Mouse (Mus musculus): Measurements from ENCODE around the gene Rnf186. TPM values are rescaled to one million over a fixed set of nuclear protein-coding genes. Genes with fewer than 3 reads are reported as not detected.

The Rnf186 gene
- polyA plus RNA-seq, 2 experiments = not detected

DNA sequence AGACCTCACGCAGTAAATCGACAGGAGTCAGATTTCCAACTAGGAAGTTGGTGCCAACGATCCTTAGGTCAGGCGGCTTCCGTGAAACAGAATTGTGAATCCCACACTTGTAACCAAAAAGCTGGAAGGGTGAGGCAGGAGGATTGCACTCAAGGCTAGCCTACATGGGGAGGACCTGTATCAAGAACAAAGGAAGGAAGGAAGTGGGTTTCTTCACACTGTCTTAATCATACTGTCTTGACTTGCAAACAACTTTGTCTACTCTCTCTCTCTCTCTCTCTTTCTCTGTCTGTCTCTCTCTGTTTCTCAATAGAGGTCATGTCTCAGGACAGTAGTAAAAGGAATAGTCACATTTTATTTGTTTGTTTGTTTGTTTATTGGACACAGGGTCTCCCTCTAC, 4.2 kb upstream of the Rnf186 start:
- 70% methylated on average over 5 of the region's 5 CpGs for WGBS
- H3K4me2 ChIP-seq (replicated peaks; ENCODE audit: low read depth, low read length, severe bottlenecking) = no peak overlapping the region
- no peaks in the 10 kb centered on the region for H3K4me1 ChIP-seq (ENCODE audit: control insufficient read depth, insufficient read depth, low read length)
- no peak overlapping the region for H3K4me3 ChIP-seq (replicated peaks; ENCODE audit: low read length)
- DNase-seq (ENCODE audit: low spot score) (no peak), ATAC-seq (ENCODE audit: low FRiP score, low read depth) (no peak)
- no peaks in the 10 kb centered on the region for H3K27me3 ChIP-seq (ENCODE audit: control insufficient read depth, insufficient read depth, low read length)
- H3K36me3 ChIP-seq (ENCODE audit: control insufficient read depth, insufficient read depth, low read length) = no peaks in the 10 kb centered on the region
- no peak overlapping the region for H3K27ac ChIP-seq (replicated peaks; ENCODE audit: low read depth, low read length)
- no peaks in the 10 kb centered on the region for H3K9me3 ChIP-seq (ENCODE audit: control insufficient read depth, low read length)
- TF ChIP-seq POLR2A (IDR thresholded peaks at IDR 0.05; ENCODE audit: borderline replicate concordance, extremely low read depth, insufficient read depth, insufficient read length) = no peak
- no peak overlapping the region for H3K9ac ChIP-seq (ENCODE audit: low read depth, low read length, severe bottlenecking)

DNA sequence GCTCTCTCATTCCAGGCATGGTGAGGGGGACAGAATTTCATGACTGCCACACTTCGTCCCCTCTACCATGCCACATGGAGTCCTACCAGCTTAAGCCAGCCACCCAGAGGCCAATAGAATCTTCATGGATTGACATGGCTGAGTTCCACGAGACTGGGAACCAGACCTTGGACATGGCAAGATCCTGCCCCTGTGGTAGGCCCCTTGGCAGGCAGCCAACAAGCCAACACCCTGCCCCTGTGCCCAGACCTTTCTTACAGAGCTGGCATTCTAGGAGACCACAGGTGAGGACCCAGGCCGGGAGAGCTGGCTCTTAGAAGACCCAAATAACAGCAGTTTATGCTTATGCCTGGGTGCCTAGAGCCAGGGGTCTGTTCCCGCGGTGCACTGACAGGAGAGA, 1.0 kb upstream of the Rnf186 start:
- Histone ChIP-seq H3K27me3 (ENCODE audit: control insufficient read depth, insufficient read depth, low read length) (no peaks in the 10 kb centered on the region), H3K4me3 (replicated peaks; ENCODE audit: low read length) (no peak overlapping the region), H3K27ac (replicated peaks; ENCODE audit: low read depth, low read length) (no peak overlapping the region), H3K4me2 (replicated peaks; ENCODE audit: low read depth, low read length, severe bottlenecking) (no peak overlapping the region), H3K4me1 (ENCODE audit: control insufficient read depth, insufficient read depth, low read length) (no peaks in the 10 kb centered on the region), H3K36me3 (ENCODE audit: control insufficient read depth, insufficient read depth, low read length) (no peaks in the 10 kb centered on the region), H3K9ac (ENCODE audit: low read depth, low read length, severe bottlenecking) (no peak overlapping the region), H3K9me3 (ENCODE audit: control insufficient read depth, low read length) (no peaks in the 10 kb centered on the region)
- 74% methylated on average over 5 of the region's 5 CpGs for WGBS
- TF ChIP-seq POLR2A (IDR thresholded peaks at IDR 0.05; ENCODE audit: borderline replicate concordance, extremely low read depth, insufficient read depth, insufficient read length) = no peak
- DNase-seq (ENCODE audit: low spot score) (no peak), ATAC-seq (ENCODE audit: low FRiP score, low read depth) (no peak)

DNA sequence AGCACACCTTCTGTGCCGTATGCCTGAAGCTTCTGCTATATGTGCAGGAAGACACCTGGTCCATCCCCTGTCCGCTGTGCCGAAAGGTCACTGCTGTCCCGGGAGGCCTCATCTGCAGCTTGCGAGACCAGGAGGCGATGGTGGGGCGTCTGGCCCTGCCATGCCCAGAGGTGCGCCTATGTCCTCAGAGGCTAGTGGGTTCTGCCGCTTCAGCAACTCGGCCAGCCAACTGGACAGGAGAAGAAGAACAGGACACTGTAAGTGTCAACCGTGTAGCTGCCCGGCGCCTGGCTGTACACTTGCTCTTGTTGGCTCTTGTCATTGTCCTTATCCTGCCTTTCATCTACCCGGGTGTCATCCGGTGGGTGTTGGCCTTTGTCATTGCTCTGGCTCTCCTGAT, 573 bp downstream of the Rnf186 start:
- H3K4me3 ChIP-seq (replicated peaks; ENCODE audit: low read length) = no peak overlapping the region
- no peak for DNase-seq (ENCODE audit: low spot score)
- H3K36me3 ChIP-seq (ENCODE audit: control insufficient read depth, insufficient read depth, low read length) = no peaks in the 10 kb centered on the region
- H3K4me2 ChIP-seq (replicated peaks; ENCODE audit: low read depth, low read length, severe bottlenecking) = no peak overlapping the region
- H3K4me1 ChIP-seq (ENCODE audit: control insufficient read depth, insufficient read depth, low read length) = peaks cover 3% of the 10 kb centered on the region; the same call in 1 of the 2 replicates
- no peak overlapping the region for H3K27ac ChIP-seq (replicated peaks; ENCODE audit: low read depth, low read length)
- H3K9me3 ChIP-seq (ENCODE audit: control insufficient read depth, low read length) = no peaks in the 10 kb centered on the region
- 81% methylated on average over 12 of the region's 15 CpGs for WGBS
- H3K27me3 ChIP-seq (ENCODE audit: control insufficient read depth, insufficient read depth, low read length) = no peaks in the 10 kb centered on the region
- no peak for ATAC-seq (ENCODE audit: low FRiP score, low read depth)
- TF ChIP-seq POLR2A (IDR thresholded peaks at IDR 0.05; ENCODE audit: borderline replicate concordance, extremely low read depth, insufficient read depth, insufficient read length) = no peak
- no peak overlapping the region for H3K9ac ChIP-seq (ENCODE audit: low read depth, low read length, severe bottlenecking)

DNA sequence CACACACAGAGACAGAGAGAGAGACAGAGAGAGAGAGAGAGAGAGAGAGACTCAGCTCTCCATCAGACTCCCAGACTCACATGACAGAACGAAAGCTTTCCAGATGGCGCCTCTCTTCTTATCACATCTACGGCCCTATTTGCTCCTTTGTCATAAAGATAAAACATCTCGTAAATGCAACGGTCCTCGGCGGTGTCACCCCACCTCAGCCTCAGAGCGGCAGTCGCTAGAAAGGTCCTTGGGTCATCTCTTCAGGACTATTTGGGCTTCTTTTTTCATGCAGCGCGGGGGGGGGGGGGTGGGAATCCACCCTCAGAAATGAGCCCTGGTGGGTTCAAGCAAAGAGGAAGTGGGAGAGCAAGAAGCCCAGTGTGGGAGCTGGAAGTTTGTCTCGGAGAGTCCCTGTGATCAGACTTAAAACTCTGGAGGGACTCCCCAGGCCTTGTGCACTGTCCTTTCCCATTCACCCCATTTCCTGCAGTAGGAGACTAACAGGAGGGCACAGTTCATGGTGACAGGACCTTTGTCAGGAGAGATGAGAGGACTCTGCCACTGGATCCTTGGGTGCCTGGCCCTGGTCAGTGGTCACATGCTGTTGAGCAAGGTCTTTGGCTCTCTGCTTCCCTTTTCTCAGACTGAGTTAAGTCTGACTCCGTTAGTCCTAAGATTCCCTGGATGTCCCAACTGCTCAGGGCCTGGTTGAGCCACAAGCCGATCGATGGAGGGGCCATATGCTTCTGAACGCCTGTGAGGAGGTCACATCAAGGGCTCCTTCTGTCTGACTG, 2.1 kb downstream of the Rnf186 start:
- Histone ChIP-seq H3K9me3 (ENCODE audit: control insufficient read depth, low read length) (no peaks in the 10 kb centered on the region), H3K4me2 (replicated peaks; ENCODE audit: low read depth, low read length, severe bottlenecking) (no peak overlapping the region), H3K27ac (replicated peaks; ENCODE audit: low read depth, low read length) (no peak overlapping the region), H3K27me3 (ENCODE audit: control insufficient read depth, insufficient read depth, low read length) (no peaks in the 10 kb centered on the region), H3K9ac (ENCODE audit: low read depth, low read length, severe bottlenecking) (no peak overlapping the region), H3K4me3 (replicated peaks; ENCODE audit: low read length) (no peak overlapping the region), H3K4me1 (ENCODE audit: control insufficient read depth, insufficient read depth, low read length) (peaks cover 5% of the 10 kb centered on the region), H3K36me3 (ENCODE audit: control insufficient read depth, insufficient read depth, low read length) (no peaks in the 10 kb centered on the region)
- 53% methylated on average over 16 of the region's 16 CpGs for WGBS
- TF ChIP-seq POLR2A (IDR thresholded peaks at IDR 0.05; ENCODE audit: borderline replicate concordance, extremely low read depth, insufficient read depth, insufficient read length) = no peak
- no peak for DNase-seq (ENCODE audit: low spot score)
- ATAC-seq (ENCODE audit: low FRiP score, low read depth) = no peak

DNA sequence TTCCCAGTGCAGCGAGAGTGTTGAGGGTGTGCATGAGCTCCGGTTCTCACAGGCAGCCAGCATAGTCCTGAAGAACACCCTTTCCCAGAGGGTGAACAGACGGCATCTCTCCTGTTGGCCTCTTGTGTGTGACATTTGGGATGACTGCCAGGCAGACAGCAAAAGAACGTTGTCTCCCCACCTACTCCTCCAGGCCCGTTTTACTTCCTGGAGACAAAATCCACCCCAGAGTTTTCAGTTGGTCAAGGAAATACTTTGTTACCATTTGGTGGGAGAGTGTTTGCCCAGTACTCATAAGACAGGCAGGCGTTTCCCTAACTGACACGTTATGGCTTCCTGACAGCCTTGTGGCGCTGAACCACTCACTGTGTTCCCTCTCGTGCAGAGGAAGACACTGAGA, 2.8 kb downstream of the Rnf186 start:
- H3K9ac ChIP-seq (ENCODE audit: low read depth, low read length, severe bottlenecking) = no peak overlapping the region
- 63% methylated on average over 9 of the region's 9 CpGs for WGBS
- DNase-seq (ENCODE audit: low spot score) = no peak
- H3K27me3 ChIP-seq (ENCODE audit: control insufficient read depth, insufficient read depth, low read length) = no peaks in the 10 kb centered on the region
- H3K36me3 ChIP-seq (ENCODE audit: control insufficient read depth, insufficient read depth, low read length) = no peaks in the 10 kb centered on the region
- no peak for ATAC-seq (ENCODE audit: low FRiP score, low read depth)
- H3K4me3 ChIP-seq (replicated peaks; ENCODE audit: low read length) = no peak overlapping the region
- H3K27ac ChIP-seq (replicated peaks; ENCODE audit: low read depth, low read length) = no peak overlapping the region
- peaks cover 5% of the 10 kb centered on the region for H3K4me1 ChIP-seq (ENCODE audit: control insufficient read depth, insufficient read depth, low read length)
- no peak for TF ChIP-seq POLR2A (IDR thresholded peaks at IDR 0.05; ENCODE audit: borderline replicate concordance, extremely low read depth, insufficient read depth, insufficient read length)
- no peak overlapping the region for H3K4me2 ChIP-seq (replicated peaks; ENCODE audit: low read depth, low read length, severe bottlenecking)
- no peaks in the 10 kb centered on the region for H3K9me3 ChIP-seq (ENCODE audit: control insufficient read depth, low read length)
